Mouse (Mus musculus) ES-E14 (cell line): ENCODE measurements around the gene Lpar2. TPM values are rescaled to one million over a fixed set of nuclear protein-coding genes. Genes with fewer than 3 reads are reported as not detected.

Source experiments
- DNase-seq: peaks from one replicate; pipeline ENCODE4 v3.0.0-alpha.2; 2013; ENCODE audit warnings: low read depth, low spot score
- H3K27ac ChIP-seq: 2 replicates; pipeline ENCODE4 v1.5.1; 2012; ENCODE audit warnings: low read depth, mild to moderate bottlenecking, low read length, moderate library complexity, mixed read lengths; ENCODE audit not compliant: poor library complexity, insufficient read depth, severe bottlenecking
- H3K36me3 ChIP-seq: 2 replicates; pipeline ENCODE4 v1.6.1; 2012; ENCODE audit warnings: mild to moderate bottlenecking, low read length, moderate library complexity, mixed read lengths; ENCODE audit not compliant: control insufficient read depth, poor library complexity, insufficient read depth, severe bottlenecking
- H3K4me1 ChIP-seq, 2 experiments: fragments of 150-350 bp in 1 of 2; sonication (generic) in 1 of 2; 2 replicates each; pipeline ENCODE4 v1.6.1; 2012; ENCODE audit warnings: low read length in 2 of 2, mild to moderate bottlenecking in 1 of 2, mixed read lengths in 1 of 2; ENCODE audit not compliant: control insufficient read depth in 2 of 2, insufficient read depth in 2 of 2, poor library complexity in 1 of 2
- H3K4me3 ChIP-seq, 2 experiments: fragments of 150-350 bp in 1 of 2; sonication (generic) in 1 of 2; 2 replicates each; pipeline ENCODE4 v1.5.1; 2012; ENCODE audit warnings: low read length in 2 of 2, low read depth in 1 of 2, mild to moderate bottlenecking in 1 of 2, mixed read lengths in 1 of 2; ENCODE audit not compliant: insufficient read depth in 1 of 2, poor library complexity in 1 of 2, severe bottlenecking in 1 of 2
- H3K9ac ChIP-seq: 2 replicates; pipeline ENCODE4 v1.6.1; 2012; ENCODE audit warnings: low read depth, mild to moderate bottlenecking, low read length, mixed read lengths; ENCODE audit not compliant: poor library complexity, insufficient read depth, severe bottlenecking
- H3K9me3 ChIP-seq: fragments of 150-350 bp; sonication (generic); 2 replicates; pipeline ENCODE4 v1.6.1; 2012; ENCODE audit warnings: low read depth, mild to moderate bottlenecking, low read length; ENCODE audit not compliant: control insufficient read depth, insufficient read depth
- CHD2 ChIP-seq: IDR thresholded peaks from 2 replicates; pipeline ENCODE4 v1.6.1; 2014; ENCODE audit warnings: mild to moderate bottlenecking, low read depth, low read length, inconsistent platforms
- HCFC1 ChIP-seq: IDR thresholded peaks from 2 replicates; pipeline ENCODE4 v1.6.1; 2012; ENCODE audit warnings: low read length, inconsistent platforms, borderline replicate concordance; ENCODE audit not compliant: insufficient read depth
- MAFK ChIP-seq: IDR thresholded peaks from 2 replicates; pipeline ENCODE4 v1.6.1; 2014; ENCODE audit warnings: mild to moderate bottlenecking, low read depth, low read length, inconsistent platforms; ENCODE audit not compliant: insufficient read depth
- ZC3H11A ChIP-seq: IDR thresholded peaks from 2 replicates; pipeline ENCODE4 v1.6.1; 2012; ENCODE audit warnings: low read depth, mild to moderate bottlenecking, inconsistent platforms, low read length, borderline replicate concordance
- ZNF384 ChIP-seq: IDR thresholded peaks from 2 replicates; pipeline ENCODE4 v1.6.1; 2012; ENCODE audit warnings: low read depth, low read length, inconsistent platforms
- in situ Hi-C, 2 experiments: fragments of 600-800 bp; cut with MboI; formaldehyde crosslinking; loops; one replicate each; pipeline ENCODE4 v1.15.1; 2025; ENCODE audit warnings: low sequenced_read_pairs in 2 of 2, inconsistent platforms in 1 of 2; ENCODE audit not compliant: unreplicated experiment in 2 of 2
- total RNA-seq: library from RNA; depleted of rRNA; stranded (reverse); fragments of 300-350 nt; gene quantifications from 2 replicates; pipeline ENCODE4 v1.2.3, GENCODE M21; 2012

Gene Lpar2
- total RNA-seq, 1 experiment: 5.6 TPM

GRCm38 (mm10) chr8:69849899-69850298 is 27.7 kb downstream of the Lpar2 start:
- TF ChIP-seq CHD2: no peak
- TF ChIP-seq ZNF384: no peak
- TF ChIP-seq HCFC1: no peak
- TF ChIP-seq MAFK: no peak
- no peak for TF ChIP-seq ZC3H11A
- H3K4me1 ChIP-seq: peaks cover 21% of the 10 kb centered on the region in 2 experiments
- no peaks in the 10 kb centered on the region for H3K9me3 ChIP-seq
- peak; percentile 51 for DNase-seq
- no peak overlapping the region for H3K4me3 ChIP-seq
- no peaks in the 10 kb centered on the region for H3K36me3 ChIP-seq
- no peak overlapping the region; the same call in 1 of the 2 replicates for H3K27ac ChIP-seq
- in situ Hi-C loops: no loop called here
- no peak overlapping the region; the same call in 1 of the 2 replicates for H3K9ac ChIP-seq

GRCm38 (mm10) chr8:69850926-69851506 is 28.8 kb downstream of the Lpar2 start:
- in situ Hi-C loops: no loop called here
- H3K27ac ChIP-seq: peak overlapping the region; percentile 64

GRCm38 (mm10) chr8:69853869-69854268 is 31.6 kb downstream of the Lpar2 start:
- in situ Hi-C loops: no loop called here
- no peak overlapping the region for H3K4me3 ChIP-seq
- H3K9me3 ChIP-seq: no peaks in the 10 kb centered on the region
- no peak for DNase-seq
- TF ChIP-seq MAFK: no peak
- no peak for TF ChIP-seq HCFC1
- no peak for TF ChIP-seq ZNF384
- TF ChIP-seq ZC3H11A: no peak
- TF ChIP-seq CHD2: no peak
- H3K27ac ChIP-seq: no peak overlapping the region
- H3K36me3 ChIP-seq: no peaks in the 10 kb centered on the region
- no peak overlapping the region for H3K9ac ChIP-seq
- peaks cover 7 to 11% of the 10 kb centered on the region in 2 experiments for H3K4me1 ChIP-seq

More at GRCm38 (mm10) chr8:69850926-69851506, 28.8 kb downstream of the Lpar2 start:
- no peak for TF ChIP-seq CHD2
- TF ChIP-seq ZNF384: no peak
- TF ChIP-seq HCFC1: no peak
- TF ChIP-seq ZC3H11A: no peak
- TF ChIP-seq MAFK: 0 out of 2 replicates have a peak, but pooled peaks have one; percentile 14
- Histone ChIP-seq H3K36me3 (no peaks in the 10 kb centered on the region), H3K9ac (peak overlapping the region; percentile 49; the same call in 1 of the 2 replicates), H3K9me3 (no peaks in the 10 kb centered on the region), H3K4me1 (peaks cover 18% of the 10 kb centered on the region in 2 experiments), H3K4me3 (no peak overlapping the region)
- no peak for DNase-seq

- Histone ChIP-seq H3K27ac (no peak overlapping the region), H3K9me3 (no peaks in the 10 kb centered on the region), H3K9ac (no peak overlapping the region), H3K4me3 (no peak overlapping the region), H3K4me1 (peaks cover 0 to 2% of the 10 kb centered on the region in 2 experiments; a peak in 1 of 4 replicates), H3K36me3 (no peaks in the 10 kb centered on the region)
- DNase-seq: no peak
- TF ChIP-seq ZC3H11A (no peak), HCFC1 (no peak), ZNF384 (no peak), CHD2 (no peak), MAFK (no peak)
- in situ Hi-C loops: no loop called here
These were observed 38.6 kb downstream of the Lpar2 start for GRCm38 (mm10) chr8:69860807-69861206.
